Mouse (Mus musculus) brain, embryonic 14.5 days (tissue): ENCODE data around the gene Cer1.

ENCODE experiments used
- CTCF ChIP-seq: fragments of 200-500 bp; IDR thresholded peaks from 2 replicates; pipeline ENCODE4 v1.5.1; 2012; ENCODE audit warnings: inconsistent platforms, mild to moderate bottlenecking, moderate library complexity, borderline replicate concordance; ENCODE audit not compliant: insufficient read depth, insufficient read length; ENCODE audit errors: extremely low read depth
- POLR2A ChIP-seq: fragments of 200-500 bp; IDR thresholded peaks from 2 replicates; pipeline ENCODE4 v1.6.1; 2012; ENCODE audit warnings: mild to moderate bottlenecking, inconsistent platforms, borderline replicate concordance; ENCODE audit not compliant: poor library complexity, insufficient read depth, insufficient read length, severe bottlenecking; ENCODE audit errors: extremely low read depth

DNA sequence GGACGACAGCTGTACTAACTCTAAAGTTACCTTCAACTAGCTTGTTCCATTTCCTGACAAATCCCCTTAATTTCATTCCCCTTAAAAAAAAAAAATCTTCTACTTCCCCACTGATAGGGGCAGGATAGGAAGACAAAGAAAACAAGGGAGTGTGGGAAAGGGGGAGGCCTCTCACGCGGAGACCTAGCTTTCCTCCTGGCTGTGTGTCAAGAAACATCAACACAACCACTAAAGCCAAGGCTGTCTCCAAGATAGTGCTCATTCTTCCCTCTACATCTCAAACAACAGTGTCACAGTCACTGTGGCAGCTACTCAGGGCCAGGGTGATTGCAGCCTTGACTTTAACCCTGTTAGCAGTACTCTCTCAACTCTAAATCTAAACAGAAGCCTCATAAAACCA lies 24.4 kb downstream of the Cer1 start:
- TF ChIP-seq CTCF (no peak), POLR2A (no peak)
